Mouse (Mus musculus) urinary bladder, postnatal 10 days (tissue): ENCODE data around the gene Ngf.

ENCODE experiments used
- DNase-seq: peaks from one replicate; pipeline ENCODE4 v3.0.0; 2022; ENCODE audit warnings: low spot score

Ngf gene

GRCm38 (mm10) chr3:102469713-102470448 lies at the start of gene Ngf:
TSS of gene Ngf (plus strand) at chr3:102469919.
- no peak for DNase-seq

- DNase-seq, result no peak
Observed at GRCm38 (mm10) chr3:102445567-102445966, 24.2 kb upstream of the Ngf start.

- DNase-seq, result no peak
Observed at GRCm38 (mm10) chr3:102446691-102447090, 23.0 kb upstream of the Ngf start.

- DNase-seq, result no peak
Observed at GRCm38 (mm10) chr3:102454566-102454965, 15.2 kb upstream of the Ngf start.

- no peak for DNase-seq
Observed at GRCm38 (mm10) chr3:102460528-102460927, 9.2 kb upstream of the Ngf start.

- DNase-seq, result no peak
Observed at GRCm38 (mm10) chr3:102460986-102461385, 8.7 kb upstream of the Ngf start.

GRCm38 (mm10) chr3:102462703-102463336 lies 6.9 kb upstream of the Ngf start:
- no peak for DNase-seq

GRCm38 (mm10) chr3:102463339-102463738 lies 6.4 kb upstream of the Ngf start:
- DNase-seq, result no peak

- DNase-seq, result no peak
Observed at GRCm38 (mm10) chr3:102466587-102466986, 3.1 kb upstream of the Ngf start.

- DNase-seq, result no peak
Observed at GRCm38 (mm10) chr3:102467121-102467520, 2.6 kb upstream of the Ngf start.

GRCm38 (mm10) chr3:102471251-102471650 lies 1.5 kb downstream of the Ngf start:
- DNase-seq, result no peak

GRCm38 (mm10) chr3:102471799-102472198 lies 2.1 kb downstream of the Ngf start:
- no peak for DNase-seq

- DNase-seq, result no peak
Observed at GRCm38 (mm10) chr3:102474275-102475155, 4.8 kb downstream of the Ngf start.

- DNase-seq, result no peak
Observed at GRCm38 (mm10) chr3:102477917-102478694, 8.4 kb downstream of the Ngf start.

- no peak for DNase-seq
Observed at GRCm38 (mm10) chr3:102490393-102491123, 20.8 kb downstream of the Ngf start.

- no peak for DNase-seq
Observed at GRCm38 (mm10) chr3:102498113-102498512, 28.4 kb downstream of the Ngf start.

- DNase-seq, result no peak
Observed at GRCm38 (mm10) chr3:102498931-102499330, 29.2 kb downstream of the Ngf start.

GRCm38 (mm10) chr3:102500031-102500430 lies 30.3 kb downstream of the Ngf start:
- DNase-seq, result no peak

GRCm38 (mm10) chr3:102501186-102501585 lies 31.5 kb downstream of the Ngf start:
- no peak for DNase-seq

GRCm38 (mm10) chr3:102505129-102505528 lies 35.4 kb downstream of the Ngf start:
- no peak for DNase-seq

- no peak for DNase-seq
Observed at GRCm38 (mm10) chr3:102506061-102506460, 36.3 kb downstream of the Ngf start.
